Comparison of ENCODE assay signal across 8 mouse cellular contexts in genomic region chr12:27060899-27061762, GRCm38 (mm10).
DNase-seq lines count a peak whose midpoint lies in the region; ATAC-seq lines count a peak whose summit lies in the region.

No protein-coding gene starts in this region.

- peaks cover 63% of the 10 kb centered on the region for H3K4me1 ChIP-seq in midbrain, embryonic 14.5 days (ENCODE audit: control insufficient read depth, insufficient read depth, low read length)

- H3K4me2 ChIP-seq in midbrain, embryonic 14.5 days (ENCODE audit: low read length): peak overlapping the region; percentile 62

- H3K36me3 ChIP-seq in midbrain, embryonic 14.5 days (ENCODE audit: control insufficient read depth, insufficient read depth, low read length): no peaks in the 10 kb centered on the region

- no peak overlapping the region; the same call in 1 of the 2 replicates for H3K4me3 ChIP-seq in midbrain, embryonic 14.5 days (replicated peaks; ENCODE audit: low read depth, low read length)

- no peaks in the 10 kb centered on the region for H3K9me3 ChIP-seq in midbrain, embryonic 14.5 days (ENCODE audit: control insufficient read depth, low read length)

- peak; percentile 71 for ATAC-seq in frontal cortex, adult (ENCODE audit: low TSS enrichment)
- peak; percentile 73; the same call in 1 of the 2 replicates for ATAC-seq in midbrain, embryonic 14.5 days (ENCODE audit: low FRiP score, low TSS enrichment)

- WGBS in midbrain, embryonic 14.5 days: 2% methylated on average over 17 of the region's 17 CpGs

- H3K27me3 ChIP-seq in midbrain, embryonic 14.5 days (ENCODE audit: control insufficient read depth, insufficient read depth, low read length): no peaks in the 10 kb centered on the region

- peak overlapping the region; percentile 98 for H3K27ac ChIP-seq in midbrain, embryonic 14.5 days (replicated peaks; ENCODE audit: low read depth, low read length)

- DNase-seq in frontal cortex, postnatal 25 days (ENCODE audit: low spot score in 2 of 2): no peak
- DNase-seq in right cerebral cortex, postnatal 10 days (ENCODE audit: low spot score in 2 of 2): peak; percentile 58 to 62
- DNase-seq in right cerebral cortex, postnatal 36 days (ENCODE audit: low spot score in 2 of 2): no peak
- peak; percentile 39 to 46 for DNase-seq in layer of hippocampus, postnatal 14 days (ENCODE audit: low spot score in 2 of 2)
- peak; percentile 84 for DNase-seq in midbrain, embryonic 14.5 days
- DNase-seq in spleen, adult 18-20 months: no peak
- no peak for DNase-seq in c-Kit-positive CD71-positive TER-119-positive erythroid progenitor cells, embryonic 14.5 days (ENCODE audit: low spot score)

- H3K9ac ChIP-seq in midbrain, embryonic 14.5 days (replicated peaks; ENCODE audit: low read length): peak overlapping the region; percentile 64; the same call in 1 of the 2 replicates

Comparison
In these comparisons a context has a peak if more than half of its experiments do, and no peak if none do; other contexts are left out.
1. DNase-seq: peak in right cerebral cortex, postnatal 10 days (2 of 2), layer of hippocampus, postnatal 14 days (2 of 2) and midbrain, embryonic 14.5 days (single experiment); none in frontal cortex, postnatal 25 days (0 of 2), right cerebral cortex, postnatal 36 days (0 of 2), spleen, adult 18-20 months (0 of 2) and c-Kit-positive CD71-positive TER-119-positive erythroid progenitor cells, embryonic 14.5 days (single experiment).